Mouse (Mus musculus) E14TG2a.4 (cell line): ENCODE measurements around the gene Klrc3.

Experiments used
- CTCF ChIP-seq: conservative IDR thresholded peaks from 2 replicates; pipeline ENCODE4 v1.5.1; 2014; ENCODE audit warnings: low read length
- NANOG ChIP-seq: IDR thresholded peaks from 2 replicates; pipeline ENCODE4 v1.6.1; 2014; ENCODE audit warnings: borderline replicate concordance, low read length, mixed read lengths
- POU5F1 ChIP-seq: IDR thresholded peaks from 2 replicates; pipeline ENCODE4 v1.6.1; 2014; ENCODE audit warnings: low read length, borderline replicate concordance

DNA sequence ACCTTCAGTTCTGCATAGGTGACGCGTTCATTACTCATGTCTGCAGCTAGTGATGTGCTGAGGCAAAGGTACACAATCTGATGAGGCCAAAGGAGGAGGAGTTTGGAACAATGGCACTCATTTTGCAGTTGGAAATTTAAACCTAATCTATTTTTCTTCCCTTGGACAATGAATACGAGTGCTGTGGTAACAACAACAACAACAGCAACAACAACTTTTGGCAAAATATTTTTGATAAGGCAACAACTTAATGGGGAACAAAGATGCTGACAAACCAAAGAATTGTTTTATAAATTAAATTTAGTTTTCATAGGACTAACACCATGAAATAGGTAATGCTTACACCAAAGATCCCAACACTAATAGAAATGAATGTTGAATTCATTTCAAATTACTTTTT is 35.7 kb upstream of the Klrc3 start, which contains the start of gene Klrc1:
- TF ChIP-seq CTCF: no peak
- no peak for TF ChIP-seq POU5F1
- TF ChIP-seq NANOG: no peak
